Mouse (Mus musculus) CH12.LX (cell line): ENCODE data around the gene Filip1l.
A peak's percentile ranks its signal among the peaks of the same experiment; 100 is the strongest.

Source experiments
- CHD1 ChIP-seq: IDR thresholded peaks from 2 replicates; pipeline ENCODE4 v1.6.1; 2012; ENCODE audit warnings: low read depth, low read length, improper control_type of control experiment, inconsistent platforms
- CTCF ChIP-seq, 2 experiments: IDR thresholded peaks in 1 of 2; conservative IDR thresholded peaks in 1 of 2; 2 replicates each; pipeline ENCODE4 v1.5.1; 2011 to 2012; ENCODE audit warnings: low read depth in 2 of 2, low read length in 2 of 2, improper control_type of control experiment in 1 of 2, inconsistent platforms in 1 of 2, mild to moderate bottlenecking in 1 of 2, moderate library complexity in 1 of 2
- EP300 ChIP-seq: IDR thresholded peaks from 2 replicates; pipeline ENCODE4 v1.6.1; 2011; ENCODE audit warnings: low read length, improper control_type of control experiment
- POLR2A ChIP-seq: IDR thresholded peaks from 2 replicates; pipeline ENCODE4 v1.6.1; 2011; ENCODE audit warnings: low read depth, mild to moderate bottlenecking, improper control_type of control experiment, low read length
- POLR2AphosphoS2 ChIP-seq: IDR thresholded peaks from 2 replicates; pipeline ENCODE4 v1.6.1; 2011; ENCODE audit warnings: low read depth, low read length, improper control_type of control experiment
- RAD21 ChIP-seq: IDR thresholded peaks from 2 replicates; pipeline ENCODE4 v1.6.1; 2011; ENCODE audit warnings: low read depth, mild to moderate bottlenecking, low read length, improper control_type of control experiment, moderate library complexity

- TF ChIP-seq POLR2A (no peak), CTCF (conservative IDR thresholded peaks at IDR 0.05 in 1 of 2, IDR thresholded peaks at IDR 0.05 in 1 of 2; ENCODE audit: low read depth in 2 of 2, low read length in 2 of 2) (peak; percentile 84 to 93), POLR2AphosphoS2 (no peak), CHD1 (no peak), RAD21 (peak; percentile 55), EP300 (no peak)
These were observed 258.9 kb downstream of the Filip1l start for GRCm38 (mm10) chr16:57611768-57612167.
